ENCODE assay signal across 10 mouse cellular contexts in the genomic region with DNA sequence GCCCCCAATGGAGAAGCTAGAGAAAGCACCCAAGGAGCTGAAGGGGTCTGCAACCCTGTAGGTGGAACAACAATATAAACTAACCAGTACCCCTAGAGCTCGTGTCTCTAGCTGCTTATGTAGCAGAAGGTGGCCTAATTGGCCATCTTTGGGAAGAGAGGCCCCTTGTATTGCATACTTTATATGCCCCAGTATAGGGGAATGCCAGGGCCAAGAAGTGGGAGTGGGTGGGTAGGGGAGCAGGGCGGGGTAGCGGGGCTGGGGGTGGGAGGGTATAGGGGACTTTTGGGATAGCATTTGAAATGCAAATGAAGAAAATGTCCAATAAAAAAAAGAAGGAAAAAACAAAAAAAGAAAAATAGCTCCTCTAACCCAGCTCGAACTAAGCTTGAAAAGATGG. TPM values are rescaled to one million over a fixed set of nuclear protein-coding genes. Genes with fewer than 3 reads are reported as not detected.
A peak's percentile ranks its signal among the peaks of the same experiment; 100 is the strongest.
DNase-seq lines count a peak whose midpoint lies in the region; ATAC-seq and TF ChIP-seq lines count a peak whose summit lies in the region.
"Not testable (repeated sequence)": the region's sequence is repeated elsewhere in the genome, so short reads cannot be mapped to it uniquely, and the experiment has no call there.
"Had no signal": no experiment of that assay in that cellular context is flagged by ENCODE, and none has a peak within 500 bp of the region (broad histone marks: within the 10 kb centered on the region; RNA-seq: fewer than 3 reads in every experiment).

No protein-coding gene starts in this region.

- H3K27me3 ChIP-seq in embryonic facial prominence, embryonic 14.5 days (replicated peaks; ENCODE audit: control insufficient read depth, insufficient read depth, low read length): peaks cover 34% of the 10 kb centered on the region; the same call in 1 of the 2 replicates
- H3K27me3 ChIP-seq in hindbrain, embryonic 10.5 days (ENCODE audit: insufficient read depth, poor library complexity, severe bottlenecking): peaks cover 75% of the 10 kb centered on the region
- H3K27me3 ChIP-seq in intestine, postnatal 0 days (replicated peaks; ENCODE audit: control insufficient read depth, insufficient read depth, low read length); lung, embryonic 14.5 days (ENCODE audit: insufficient read depth, low read length): not testable (repeated sequence)
- peaks cover 36% of the 10 kb centered on the region for H3K27me3 ChIP-seq in limb, embryonic 13.5 days
- peaks cover 14% of the 10 kb centered on the region for H3K27me3 ChIP-seq in midbrain, embryonic 16.5 days (ENCODE audit: control insufficient read depth, insufficient read depth, low read depth, low read length)
- H3K27me3 ChIP-seq in stomach, embryonic 16.5 days (ENCODE audit: control insufficient read depth, insufficient read depth, low read length): peaks cover 15% of the 10 kb centered on the region; the same call in 1 of the 2 replicates

- H3K27ac ChIP-seq in embryonic facial prominence, embryonic 14.5 days (replicated peaks; ENCODE audit: low read depth, low read length): peak overlapping the region; percentile 92
- peak overlapping the region; percentile 89 for H3K27ac ChIP-seq in gastrocnemius, adult 2 months
- H3K27ac ChIP-seq in hindbrain, embryonic 10.5 days: peak overlapping the region; percentile 93
- H3K27ac ChIP-seq in intestine, postnatal 0 days (ENCODE audit: low read depth, low read length); limb, embryonic 13.5 days; lung, embryonic 14.5 days (ENCODE audit: low read depth); stomach, embryonic 16.5 days (ENCODE audit: low read length): not testable (repeated sequence)
- peak overlapping the region; percentile 91 for H3K27ac ChIP-seq in midbrain, embryonic 16.5 days (ENCODE audit: low read length)

- not testable (repeated sequence) for H3K9me3 ChIP-seq in embryonic facial prominence, embryonic 14.5 days (ENCODE audit: control insufficient read depth, low read length); hindbrain, embryonic 10.5 days; intestine, postnatal 0 days (ENCODE audit: control insufficient read depth); limb, embryonic 13.5 days; lung, embryonic 14.5 days (ENCODE audit: low read depth, low read length); midbrain, embryonic 16.5 days (replicated peaks; ENCODE audit: control insufficient read depth, low read length, poor library complexity, severe bottlenecking); stomach, embryonic 16.5 days (replicated peaks; ENCODE audit: control insufficient read depth, low read length)

- not testable (repeated sequence) for H3K9ac ChIP-seq in embryonic facial prominence, embryonic 14.5 days (ENCODE audit: low read depth, low read length); intestine, postnatal 0 days (ENCODE audit: low read depth, low read length); limb, embryonic 13.5 days; lung, embryonic 14.5 days; midbrain, embryonic 16.5 days (ENCODE audit: low read depth, low read length); stomach, embryonic 16.5 days (ENCODE audit: low read length)

- TF ChIP-seq CTCF in gastrocnemius, adult 2 months (IDR thresholded peaks at IDR 0.05); intestine, postnatal 0 days (IDR thresholded peaks at IDR 0.05; ENCODE audit: low read depth); lung, embryonic 14.5 days (IDR thresholded peaks at IDR 0.05; ENCODE audit: low read depth): not testable (repeated sequence)

- H3K4me3 ChIP-seq in embryonic facial prominence, embryonic 14.5 days (ENCODE audit: low read depth, low read length): peak overlapping the region; percentile 26
- peak overlapping the region; percentile 69 for H3K4me3 ChIP-seq in gastrocnemius, adult 2 months
- peak overlapping the region; percentile 46 for H3K4me3 ChIP-seq in hindbrain, embryonic 10.5 days
- peak overlapping the region; percentile 26; the same call in 1 of the 2 replicates for H3K4me3 ChIP-seq in intestine, postnatal 0 days (ENCODE audit: low read depth, low read length)
- not testable (repeated sequence) for H3K4me3 ChIP-seq in limb, embryonic 13.5 days; midbrain, embryonic 16.5 days (ENCODE audit: low read depth, low read length)
- peak overlapping the region; percentile 27; the same call in 1 of the 2 replicates for H3K4me3 ChIP-seq in lung, embryonic 14.5 days (ENCODE audit: low read depth, low read length)
- H3K4me3 ChIP-seq in stomach, embryonic 16.5 days (replicated peaks; ENCODE audit: low read length): peak overlapping the region; percentile 26; the same call in 1 of the 2 replicates

- H3K36me3 ChIP-seq in embryonic facial prominence, embryonic 14.5 days (ENCODE audit: control insufficient read depth, insufficient read depth, low read length): peaks cover 23% of the 10 kb centered on the region; the same call in 1 of the 2 replicates
- peaks cover 27% of the 10 kb centered on the region for H3K36me3 ChIP-seq in hindbrain, embryonic 10.5 days
- H3K36me3 ChIP-seq in intestine, postnatal 0 days (ENCODE audit: control insufficient read depth, insufficient read depth); midbrain, embryonic 16.5 days (ENCODE audit: control insufficient read depth, insufficient read depth, low read length); stomach, embryonic 16.5 days (ENCODE audit: control insufficient read depth, insufficient read depth, low read length): not testable (repeated sequence)
- H3K36me3 ChIP-seq in limb, embryonic 13.5 days: peaks cover 26% of the 10 kb centered on the region
- peaks cover 19% of the 10 kb centered on the region; the same call in 1 of the 2 replicates for H3K36me3 ChIP-seq in lung, embryonic 14.5 days (ENCODE audit: insufficient read depth)

- intact Hi-C loops in gastrocnemius, adult 2 months (cut with DNase I): not testable (repeated sequence)

- DNase-seq in embryonic facial prominence, embryonic 14.5 days (ENCODE audit: low spot score); gastrocnemius, adult 2 months; hindbrain, embryonic 10.5 days (ENCODE audit: low spot score); lung, embryonic 14.5 days: not testable (repeated sequence)

- peak overlapping the region; percentile 49 for H3K4me2 ChIP-seq in embryonic facial prominence, embryonic 14.5 days (ENCODE audit: low read depth, low read length)
- H3K4me2 ChIP-seq in intestine, postnatal 0 days (replicated peaks; ENCODE audit: low read depth): peak overlapping the region; percentile 51
- H3K4me2 ChIP-seq in limb, embryonic 13.5 days (replicated peaks): peak overlapping the region; percentile 41
- peak overlapping the region; percentile 59 for H3K4me2 ChIP-seq in lung, embryonic 14.5 days
- 0 out of 2 replicates have a peak overlapping the region, but pooled peaks have one; percentile 22 for H3K4me2 ChIP-seq in midbrain, embryonic 16.5 days (ENCODE audit: low read length)
- peak overlapping the region; percentile 38 for H3K4me2 ChIP-seq in stomach, embryonic 16.5 days (ENCODE audit: low read depth, low read length)

- H3K4me1 ChIP-seq in embryonic facial prominence, embryonic 14.5 days (ENCODE audit: control insufficient read depth, insufficient read depth, low read length); intestine, postnatal 0 days (replicated peaks; ENCODE audit: control insufficient read depth, insufficient read depth, low read length); lung, embryonic 14.5 days (ENCODE audit: insufficient read depth); stomach, embryonic 16.5 days (ENCODE audit: control insufficient read depth, insufficient read depth, low read length): not testable (repeated sequence)
- H3K4me1 ChIP-seq in hindbrain, embryonic 10.5 days (replicated peaks): peaks cover 18% of the 10 kb centered on the region; the same call in 1 of the 2 replicates
- H3K4me1 ChIP-seq in limb, embryonic 13.5 days: peaks cover 14% of the 10 kb centered on the region; the same call in 1 of the 2 replicates
- peaks cover 16% of the 10 kb centered on the region for H3K4me1 ChIP-seq in midbrain, embryonic 16.5 days (ENCODE audit: control insufficient read depth, insufficient read depth, low read length)

- ATAC-seq in embryonic facial prominence, embryonic 14.5 days (ENCODE audit: low read depth); stomach, embryonic 16.5 days (ENCODE audit: insufficient read depth, low FRiP score): not testable (repeated sequence)
- 0 out of 2 replicates have a peak, but pooled peaks have one; percentile 5 for ATAC-seq in intestine, postnatal 0 days
- ATAC-seq in limb, embryonic 13.5 days (ENCODE audit: low FRiP score, low read depth): peak; percentile 26; the same call in 1 of the 2 replicates
- peak; percentile 36; the same call in 1 of the 2 replicates for ATAC-seq in lung, embryonic 14.5 days (ENCODE audit: insufficient read depth)
- ATAC-seq in midbrain, embryonic 16.5 days: peak; percentile 37

- 43% methylated on average over 4 of the region's 4 CpGs for WGBS in embryonic facial prominence, embryonic 14.5 days
- 47% methylated on average over 4 of the region's 4 CpGs for WGBS in hindbrain, embryonic 10.5 days
- 44% methylated on average over 4 of the region's 4 CpGs for WGBS in intestine, postnatal 0 days
- WGBS in limb, embryonic 13.5 days: 41% methylated on average over 4 of the region's 4 CpGs
- WGBS in lung, embryonic 14.5 days: 32% methylated on average over 4 of the region's 4 CpGs
- 43% methylated on average over 4 of the region's 4 CpGs for WGBS in midbrain, embryonic 16.5 days
- WGBS in stomach, embryonic 16.5 days: 42% methylated on average over 4 of the region's 4 CpGs

RNA-seq across cellular contexts. Expression of a gene that starts 6.1 kb away (rescaled TPM):
- 22.4 and 25.2 TPM in 2 replicates for polyA plus RNA-seq in embryonic facial prominence, embryonic 14.5 days (2014; fragmentation: Nextera tagmentation; extraction: Ambion mirVana)
- 10 to 100 TPM; 10.7 to 14.8 TPM for total RNA-seq in gastrocnemius, adult 2 months (2021)
- polyA plus RNA-seq in hindbrain, embryonic 10.5 days (2016; fragmentation: Nextera tagmentation; extraction: Ambion mirVana): 33.4 and 39.6 TPM in 2 replicates
- polyA plus RNA-seq in intestine, postnatal 0 days (2015; fragmentation: Nextera tagmentation; extraction: Ambion mirVana): 6.5 and 6.6 TPM in 2 replicates
- polyA plus RNA-seq in limb, embryonic 13.5 days (2015; fragmentation: Nextera tagmentation; extraction: Ambion mirVana): 37.6 and 39.2 TPM in 2 replicates
- 23.1 and 26.0 TPM in 2 replicates for polyA plus RNA-seq in lung, embryonic 14.5 days (2014; fragmentation: Nextera tagmentation; extraction: Ambion mirVana)
- polyA plus RNA-seq in midbrain, embryonic 16.5 days (2015; fragmentation: Nextera tagmentation; extraction: Ambion mirVana): 60.5 and 64.1 TPM in 2 replicates
- polyA plus RNA-seq in stomach, embryonic 16.5 days (2015; fragmentation: Nextera tagmentation; extraction: Ambion mirVana): 23.5 and 28.7 TPM in 2 replicates

RNA-seq across cellular contexts. Expression of a gene that starts 8.8 kb away (rescaled TPM):
- 13.3 and 15.4 TPM in 2 replicates for polyA plus RNA-seq in embryonic facial prominence, embryonic 14.5 days (2014; fragmentation: Nextera tagmentation; extraction: Ambion mirVana)
- total RNA-seq in gastrocnemius, adult 2 months (2021): 1 to 10 TPM; 1.3 to 1.6 TPM
- polyA plus RNA-seq in hindbrain, embryonic 10.5 days (2016; fragmentation: Nextera tagmentation; extraction: Ambion mirVana): 15.6 and 15.7 TPM in 2 replicates
- 4.1 and 4.2 TPM in 2 replicates for polyA plus RNA-seq in intestine, postnatal 0 days (2015; fragmentation: Nextera tagmentation; extraction: Ambion mirVana)
- 23.3 and 25.5 TPM in 2 replicates for polyA plus RNA-seq in limb, embryonic 13.5 days (2015; fragmentation: Nextera tagmentation; extraction: Ambion mirVana)
- 13.8 and 14.8 TPM in 2 replicates for polyA plus RNA-seq in lung, embryonic 14.5 days (2014; fragmentation: Nextera tagmentation; extraction: Ambion mirVana)
- 44.1 TPM in 2 replicates for polyA plus RNA-seq in midbrain, embryonic 16.5 days (2015; fragmentation: Nextera tagmentation; extraction: Ambion mirVana)
- polyA plus RNA-seq in stomach, embryonic 16.5 days (2015; fragmentation: Nextera tagmentation; extraction: Ambion mirVana): 13.8 and 14.8 TPM in 2 replicates

RNA-seq across cellular contexts. Expression of a gene that starts 32.4 kb away (rescaled TPM):
- polyA plus RNA-seq in embryonic facial prominence, embryonic 14.5 days (2014; fragmentation: Nextera tagmentation; extraction: Ambion mirVana): 4.2 and 4.8 TPM in 2 replicates
- total RNA-seq in gastrocnemius, adult 2 months (2021): under 1 TPM in 1 of 2 experiments, not detected in 1; 0.39 TPM
- polyA plus RNA-seq in hindbrain, embryonic 10.5 days (2016; fragmentation: Nextera tagmentation; extraction: Ambion mirVana): 4.5 and 7.6 TPM in 2 replicates
- polyA plus RNA-seq in intestine, postnatal 0 days (2015; fragmentation: Nextera tagmentation; extraction: Ambion mirVana): 0.60 and 0.68 TPM in 2 replicates
- polyA plus RNA-seq in limb, embryonic 13.5 days (2015; fragmentation: Nextera tagmentation; extraction: Ambion mirVana): 4.8 and 5.2 TPM in 2 replicates
- polyA plus RNA-seq in lung, embryonic 14.5 days (2014; fragmentation: Nextera tagmentation; extraction: Ambion mirVana): 4.5 and 5.4 TPM in 2 replicates
- 11.1 and 12.3 TPM in 2 replicates for polyA plus RNA-seq in midbrain, embryonic 16.5 days (2015; fragmentation: Nextera tagmentation; extraction: Ambion mirVana)
- 3.5 and 4.1 TPM in 2 replicates for polyA plus RNA-seq in stomach, embryonic 16.5 days (2015; fragmentation: Nextera tagmentation; extraction: Ambion mirVana)
- total RNA-seq: CH12.LX; granulocyte monocyte progenitor cell, adult 5-6 weeks had no signal
